Mouse (Mus musculus) liver, embryonic 16.5 days (tissue): ENCODE results near the gene Rbp1. TPM values are rescaled to one million over a fixed set of nuclear protein-coding genes. Genes with fewer than 3 reads are reported as not detected.

Experiments used
- ATAC-seq: fragments of 200-750 bp; cut with Nextera tagmentation; 2 replicates; pipeline ENCODE4 v1.8.0; 2017; ENCODE audit warnings: low read depth, mild to moderate bottlenecking, moderate number of reproducible peaks, moderate library complexity
- H3K27ac ChIP-seq: fragments of 300-500 bp; sonication (generic); 2 replicates; pipeline ENCODE4 v1.5.1; 2014; ENCODE audit warnings: mild to moderate bottlenecking, low read length
- H3K27me3 ChIP-seq: fragments of 300-500 bp; sonication (generic); 2 replicates; pipeline ENCODE4 v1.6.1; 2014; ENCODE audit warnings: low read depth, low read length, mixed read lengths; ENCODE audit not compliant: control insufficient read depth, insufficient read depth
- H3K36me3 ChIP-seq: fragments of 300-500 bp; sonication (generic); 2 replicates; pipeline ENCODE4 v1.6.1; 2014; ENCODE audit warnings: mild to moderate bottlenecking; ENCODE audit not compliant: control insufficient read depth, insufficient read depth
- H3K4me1 ChIP-seq: fragments of 300-500 bp; sonication (generic); 2 replicates; pipeline ENCODE4 v1.6.1; 2014; ENCODE audit warnings: low read depth, low read length, mixed read lengths; ENCODE audit not compliant: control insufficient read depth
- H3K4me2 ChIP-seq: fragments of 300-500 bp; sonication (generic); 2 replicates; pipeline ENCODE4 v1.6.1; 2014; ENCODE audit warnings: low read depth, low read length, mixed read lengths
- H3K4me3 ChIP-seq: fragments of 300-500 bp; sonication (generic); 2 replicates; pipeline ENCODE4 v1.5.1; 2014; ENCODE audit warnings: low read depth, mild to moderate bottlenecking, low read length
- H3K9ac ChIP-seq: fragments of 300-500 bp; sonication (generic); 2 replicates; pipeline ENCODE4 v1.6.1; 2014; ENCODE audit warnings: low read depth, low read length
- H3K9me3 ChIP-seq: fragments of 300-500 bp; sonication (generic); replicated peaks from 2 replicates; pipeline ENCODE4 v1.6.1; 2016; ENCODE audit warnings: low read length; ENCODE audit not compliant: control insufficient read depth
- WGBS: fragments of 180-500 bp; shearing (Covaris S2); extraction: QIAGEN DNeasy Blood & Tissue Kit; methylation state at CpG from one replicate; pipeline ENCODE4 v1.1.7; 2014; ENCODE audit not compliant: insufficient replicate concordance; 5-methylcytosine and 5-hydroxymethylcytosine counted together
- polyA plus RNA-seq: library from polyadenylated mRNA; unstranded; fragments of >200 nt; fragmentation: Nextera tagmentation; extraction: Ambion mirVana; gene quantifications from 2 replicates; pipeline ENCODE4 v1.2.1, GENCODE M21; 2015

The Rbp1 gene
- polyA plus RNA-seq, 1 experiment from 2014 or later, result 47.3 TPM

DNA sequence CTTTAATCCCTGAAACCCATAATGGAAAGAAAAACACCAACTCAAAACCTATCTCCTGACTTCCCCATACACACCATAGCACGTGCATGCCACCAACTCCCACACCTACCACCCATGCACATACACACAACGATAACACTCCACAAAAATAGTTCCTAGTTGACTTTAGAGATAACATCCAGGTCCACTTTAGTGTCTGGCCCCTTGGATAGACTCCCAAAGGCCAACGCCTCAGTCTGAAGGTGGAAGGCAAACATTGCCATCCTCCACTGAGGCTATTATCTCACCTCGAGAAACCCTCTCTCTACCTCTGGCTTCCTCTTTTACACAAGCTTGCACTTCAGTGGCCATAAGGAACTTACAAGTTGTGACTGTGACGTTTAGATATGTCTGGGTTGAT, 69.5 kb downstream of the Rbp1 start:
- Histone ChIP-seq H3K4me3 (no peak overlapping the region), H3K27ac (no peak overlapping the region), H3K4me2 (no peak overlapping the region)

GRCm38 (mm10) chr9:98492821-98493220, 70.1 kb downstream of the Rbp1 start:
- H3K27me3 ChIP-seq, result no peaks in the 10 kb centered on the region
- no peak overlapping the region for H3K27ac ChIP-seq
- no peak overlapping the region for H3K4me2 ChIP-seq
- no peaks in the 10 kb centered on the region for H3K9me3 ChIP-seq
- peaks cover 34% of the 10 kb centered on the region for H3K4me1 ChIP-seq
- H3K9ac ChIP-seq, result no peak overlapping the region
- no peaks in the 10 kb centered on the region for H3K36me3 ChIP-seq
- no peak overlapping the region for H3K4me3 ChIP-seq
- WGBS, result 23% methylated on average over 1 of the region's 1 CpGs
- ATAC-seq, result no peak

More for the DNA sequence above, 69.5 kb downstream of the Rbp1 start:
- Histone ChIP-seq H3K9ac (no peak overlapping the region), H3K27me3 (no peaks in the 10 kb centered on the region), H3K4me1 (peaks cover 34% of the 10 kb centered on the region), H3K36me3 (no peaks in the 10 kb centered on the region), H3K9me3 (no peaks in the 10 kb centered on the region)
- no peak for ATAC-seq
- WGBS, result 12% methylated on average over 5 of the region's 5 CpGs

Other genes with a start within 250 kb of the Rbp1 start
- gene Nmnat3, start 135.5 kb upstream of the Rbp1 start, polyA plus RNA-seq, result 24.5 and 26.3 TPM in 2 replicates
- 55.2 and 99.5 TPM in 2 replicates for gene Rbp2, start 63.2 kb downstream of the Rbp1 start, polyA plus RNA-seq
- gene Copb2, start 140.8 kb downstream of the Rbp1 start, polyA plus RNA-seq, result 67.7 and 68.1 TPM in 2 replicates
- 35.1 and 35.2 TPM in 2 replicates for gene Mrps22, start 178.7 kb downstream of the Rbp1 start, polyA plus RNA-seq